Comparison of ENCODE assay signal across 8 mouse cellular contexts in the genomic region with DNA sequence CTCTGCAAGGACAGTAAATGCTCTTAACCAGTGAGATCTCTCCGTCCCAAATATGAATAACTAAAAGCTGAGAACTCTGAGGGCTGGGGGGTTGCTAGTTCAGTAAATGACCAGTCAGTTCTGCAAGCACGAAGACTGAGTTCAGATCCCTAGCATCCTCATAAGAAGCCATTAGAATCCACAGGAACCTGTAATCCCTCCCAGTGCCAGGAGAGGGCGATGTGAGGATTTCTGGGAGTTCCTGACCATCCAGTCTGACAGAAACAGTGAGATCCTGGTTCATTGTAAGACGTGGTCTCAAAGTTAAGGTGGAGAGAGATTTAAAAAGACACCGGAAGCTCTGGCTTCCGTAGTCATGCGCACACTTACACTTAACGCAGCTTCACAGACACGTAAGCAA.
DNase-seq lines count a peak whose midpoint lies in the region; ATAC-seq lines count a peak whose summit lies in the region.

No protein-coding gene starts in this region.

- intact Hi-C loops in left cerebral cortex, postnatal 4 days (cut with DNase I) = no loop called here

- DNase-seq in embryo, embryonic 10 days (ENCODE audit: low spot score) = peak; percentile 28
- DNase-seq in embryo, embryonic 11 days = no peak
- peak; percentile 13 for DNase-seq in left cerebral cortex, postnatal 4 days
- no peak for DNase-seq in left cerebral cortex, adult 18-20 months (ENCODE audit: low spot score in 2 of 2)
- DNase-seq in adrenal gland, postnatal 14 days = peak; percentile 66
- peak; percentile 35 to 42 for DNase-seq in lung, postnatal 4 days
- DNase-seq in frontal cortex, postnatal 14 days (ENCODE audit: low spot score in 2 of 2) = no peak

- ATAC-seq in activated CD4-positive, CD25-positive, alpha-beta regulatory T cell, adult 4 months = no peak

Comparison
In these comparisons a context has a peak if more than half of its experiments do, and no peak if none do; other contexts are left out.
1. DNase-seq: peak in embryo, embryonic 10 days (single experiment), left cerebral cortex, postnatal 4 days (single experiment), adrenal gland, postnatal 14 days (single experiment) and lung, postnatal 4 days (2 of 2); none in embryo, embryonic 11 days (single experiment), left cerebral cortex, adult 18-20 months (0 of 2) and frontal cortex, postnatal 14 days (0 of 2).